Mouse (Mus musculus) hindbrain, embryonic 16.5 days (tissue): Measurements from ENCODE around the gene Zfp759. TPM values are rescaled to one million over a fixed set of nuclear protein-coding genes. Genes with fewer than 3 reads are reported as not detected.

Experiments used
- ATAC-seq: fragments of 200-750 bp; cut with Nextera tagmentation; 2 replicates; pipeline ENCODE4 v1.8.0; 2017; ENCODE audit warnings: moderate TSS enrichment, moderate library complexity
- H3K27ac ChIP-seq: fragments of 300-500 bp; sonication (generic); 2 replicates; pipeline ENCODE4 v1.5.1; 2014; ENCODE audit warnings: low read depth, mild to moderate bottlenecking, control low read depth, low read length, moderate library complexity
- H3K27me3 ChIP-seq: fragments of 300-500 bp; sonication (generic); replicated peaks from 2 replicates; pipeline ENCODE4 v1.6.1; 2014; ENCODE audit warnings: low read length; ENCODE audit not compliant: control insufficient read depth, insufficient read depth
- H3K36me3 ChIP-seq: fragments of 300-500 bp; sonication (generic); 2 replicates; pipeline ENCODE4 v1.6.1; 2014; ENCODE audit warnings: mild to moderate bottlenecking, low read length, moderate library complexity, mixed read lengths; ENCODE audit not compliant: control insufficient read depth, insufficient read depth
- H3K4me1 ChIP-seq: fragments of 300-500 bp; sonication (generic); 2 replicates; pipeline ENCODE4 v1.6.1; 2014; ENCODE audit warnings: low read depth, low read length; ENCODE audit not compliant: control insufficient read depth, insufficient read depth
- H3K4me2 ChIP-seq: fragments of 300-500 bp; sonication (generic); 2 replicates; pipeline ENCODE4 v1.6.1; 2014; ENCODE audit warnings: mild to moderate bottlenecking, low read length, control low read depth, moderate library complexity
- H3K4me3 ChIP-seq: fragments of 300-500 bp; sonication (generic); 2 replicates; pipeline ENCODE4 v1.5.1; 2014; ENCODE audit warnings: mild to moderate bottlenecking, low read length, control low read depth, moderate library complexity
- H3K9ac ChIP-seq: fragments of 300-500 bp; sonication (generic); 2 replicates; pipeline ENCODE4 v1.6.1; 2014; ENCODE audit warnings: low read depth, mild to moderate bottlenecking, control low read depth, low read length, moderate library complexity
- H3K9me3 ChIP-seq: fragments of 300-500 bp; sonication (generic); 2 replicates; pipeline ENCODE4 v1.6.1; 2014; ENCODE audit warnings: mild to moderate bottlenecking, low read length, moderate library complexity; ENCODE audit not compliant: control insufficient read depth
- whole genome bisulfite sequencing: fragments of 180-500 bp; shearing (Covaris S2); extraction: QIAGEN DNeasy Blood & Tissue Kit; methylation state at CpG from one replicate; pipeline ENCODE4 v1.1.7; 2014; 5-methylcytosine and 5-hydroxymethylcytosine counted together
- polyA plus RNA-seq: library from polyadenylated mRNA; unstranded; fragments of >200 nt; fragmentation: Nextera tagmentation; extraction: Ambion mirVana; gene quantifications from 2 replicates; pipeline ENCODE4 v1.2.1, GENCODE M21; 2015

Zfp759 gene
- polyA plus RNA-seq, 1 experiment from 2014 or later = 5.0 TPM

GRCm38 (mm10) chr13:67173723-67174055 lies 52.2 kb downstream of the Zfp759 start:
- peak overlapping the region; percentile 17; the same call in 1 of the 2 replicates for H3K27ac ChIP-seq
- peak overlapping the region; percentile 73 for H3K9ac ChIP-seq
- WGBS = 23% methylated on average over 5 of the region's 5 CpGs
- H3K9me3 ChIP-seq = no peaks in the 10 kb centered on the region
- ATAC-seq = 0 out of 2 replicates have a peak, but pooled peaks have one; percentile 0
- no peaks in the 10 kb centered on the region for H3K36me3 ChIP-seq
- peak overlapping the region; percentile 61 for H3K4me3 ChIP-seq
- H3K27me3 ChIP-seq = no peaks in the 10 kb centered on the region
- H3K4me2 ChIP-seq = peak overlapping the region; percentile 63
- H3K4me1 ChIP-seq = peaks cover 3% of the 10 kb centered on the region

Other genes with a start within 250 kb of the Zfp759 start
- gene Gm10767, start 216.7 kb upstream of the Zfp759 start, polyA plus RNA-seq = 3.6 and 3.8 TPM in 2 replicates
- gene Zfp712, start 60.5 kb upstream of the Zfp759 start, polyA plus RNA-seq = 6.7 and 7.0 TPM in 2 replicates
- gene Zfp708, start 23.7 kb upstream of the Zfp759 start, polyA plus RNA-seq = 7.0 and 7.1 TPM in 2 replicates
- gene Gm28557, start 13.1 kb upstream of the Zfp759 start, polyA plus RNA-seq = 1.1 and 2.0 TPM in 2 replicates
- 0.12 and 0.19 TPM in 2 replicates for gene Rslcan18, start 5.4 kb upstream of the Zfp759 start, polyA plus RNA-seq
- gene Rsl1, start 51.5 kb downstream of the Zfp759 start, polyA plus RNA-seq = 6.3 and 6.4 TPM in 2 replicates
- gene Zfp455, start 72.8 kb downstream of the Zfp759 start, polyA plus RNA-seq = 2.2 and 2.6 TPM in 2 replicates
- gene Zfp458, start 156.8 kb downstream of the Zfp759 start, polyA plus RNA-seq = 4.4 and 5.5 TPM in 2 replicates
- gene Zfp457, start 184.8 kb downstream of the Zfp759 start, polyA plus RNA-seq = 1.0 and 1.1 TPM in 2 replicates
- gene Zfp595, start 210.9 kb downstream of the Zfp759 start, polyA plus RNA-seq = 1.4 and 1.5 TPM in 2 replicates
- gene Gm28044, start 238.9 kb downstream of the Zfp759 start, polyA plus RNA-seq = not detected in 2 replicates
- gene Zfp953, start 238.9 kb downstream of the Zfp759 start, polyA plus RNA-seq = 0.58 and 0.60 TPM in 2 replicates